Mouse (Mus musculus) intestine, embryonic 16.5 days (tissue): ENCODE measurements around the gene BC048562. TPM values are rescaled to one million over a fixed set of nuclear protein-coding genes. Genes with fewer than 3 reads are reported as not detected.
A peak's percentile ranks its signal among the peaks of the same experiment; 100 is the strongest.

ENCODE experiments used
- ATAC-seq: fragments of 200-750 bp; cut with Nextera tagmentation; 2 replicates; pipeline ENCODE4 v1.8.0; 2017; ENCODE audit warnings: moderate TSS enrichment, moderate library complexity
- H3K27ac ChIP-seq: fragments of 300-500 bp; sonication (generic); 2 replicates; pipeline ENCODE4 v1.5.1; 2014; ENCODE audit warnings: mild to moderate bottlenecking, low read length
- H3K27me3 ChIP-seq: fragments of 300-500 bp; sonication (generic); replicated peaks from 2 replicates; pipeline ENCODE4 v1.6.1; 2014; ENCODE audit warnings: low read length, control low read depth, mixed read lengths; ENCODE audit not compliant: control insufficient read depth, insufficient read depth
- H3K36me3 ChIP-seq: fragments of 300-500 bp; sonication (generic); 2 replicates; pipeline ENCODE4 v1.6.1; 2014; ENCODE audit warnings: low read length, control low read depth; ENCODE audit not compliant: control insufficient read depth, insufficient read depth
- H3K4me1 ChIP-seq: fragments of 300-500 bp; sonication (generic); 2 replicates; pipeline ENCODE4 v1.6.1; 2014; ENCODE audit warnings: low read length, control low read depth, mixed read lengths; ENCODE audit not compliant: control insufficient read depth, insufficient read depth
- H3K4me2 ChIP-seq: fragments of 300-500 bp; sonication (generic); 2 replicates; pipeline ENCODE4 v1.6.1; 2014; ENCODE audit warnings: low read depth, low read length, control low read depth
- H3K4me3 ChIP-seq: fragments of 300-500 bp; sonication (generic); 2 replicates; pipeline ENCODE4 v1.5.1; 2014; ENCODE audit warnings: mild to moderate bottlenecking, low read length
- H3K9ac ChIP-seq: fragments of 300-500 bp; sonication (generic); 2 replicates; pipeline ENCODE4 v1.6.1; 2014; ENCODE audit warnings: low read depth, low read length
- H3K9me3 ChIP-seq: fragments of 300-500 bp; sonication (generic); 2 replicates; pipeline ENCODE4 v1.6.1; 2016; ENCODE audit warnings: low read length, control low read depth; ENCODE audit not compliant: control insufficient read depth
- WGBS: fragments of 180-500 bp; shearing (Covaris S2); extraction: QIAGEN DNeasy Blood & Tissue Kit; methylation state at CpG from one replicate; pipeline ENCODE4 v1.1.7; 2014; 5-methylcytosine and 5-hydroxymethylcytosine counted together
- polyA plus RNA-seq: library from polyadenylated mRNA; unstranded; fragments of >200 nt; fragmentation: Nextera tagmentation; extraction: Ambion mirVana; gene quantifications from 2 replicates; pipeline ENCODE4 v1.2.1, GENCODE M21; 2015

The BC048562 gene
- polyA plus RNA-seq, 1 experiment from 2014 or later: not detected

GRCm38 (mm10) chr9:108490559-108491285 lies 54.4 kb downstream of the BC048562 start, which contains the start of gene Usp19:
Usp19 (plus strand) TSS chr9:108490602.
- no peaks in the 10 kb centered on the region for H3K9me3 ChIP-seq
- ATAC-seq: peak; percentile 96
- peaks cover 45% of the 10 kb centered on the region for H3K36me3 ChIP-seq
- peak within 1 kb of the TSS; percentile 96 for H3K9ac ChIP-seq
- H3K27ac ChIP-seq: peak within 1 kb of the TSS; percentile 97
- H3K4me2 ChIP-seq: peak within 1 kb of the TSS; percentile 95
- no peaks in the 10 kb centered on the region for H3K27me3 ChIP-seq
- H3K4me1 ChIP-seq: peaks cover 21% of the 10 kb centered on the region
- WGBS: under 1% methylated on average over 68 of the region's 69 CpGs
- peak within 1 kb of the TSS; percentile 98 for H3K4me3 ChIP-seq

GRCm38 (mm10) chr9:108491286-108491580 lies 55.0 kb downstream of the BC048562 start:
- peaks cover 21% of the 10 kb centered on the region for H3K4me1 ChIP-seq
- H3K27me3 ChIP-seq: no peaks in the 10 kb centered on the region
- H3K36me3 ChIP-seq: peaks cover 46% of the 10 kb centered on the region
- no peaks in the 10 kb centered on the region for H3K9me3 ChIP-seq
- peak overlapping the region; percentile 96 for H3K9ac ChIP-seq
- peak overlapping the region; percentile 98 for H3K4me3 ChIP-seq
- ATAC-seq: no peak
- H3K4me2 ChIP-seq: peak overlapping the region; percentile 95
- peak overlapping the region; percentile 97 for H3K27ac ChIP-seq
- 5% methylated on average over 12 of the region's 12 CpGs for WGBS

GRCm38 (mm10) chr9:108492043-108492750 lies 55.9 kb downstream of the BC048562 start:
- Histone ChIP-seq H3K36me3 (peaks cover 46% of the 10 kb centered on the region), H3K9ac (peak overlapping the region; percentile 96)

GRCm38 (mm10) chr9:108493246-108493645 lies 57.0 kb downstream of the BC048562 start:
- peaks cover 52% of the 10 kb centered on the region for H3K36me3 ChIP-seq
- ATAC-seq: no peak
- no peaks in the 10 kb centered on the region for H3K27me3 ChIP-seq
- H3K27ac ChIP-seq: no peak overlapping the region
- H3K4me1 ChIP-seq: peaks cover 21% of the 10 kb centered on the region
- no peak overlapping the region for H3K9ac ChIP-seq
- no peak overlapping the region for H3K4me3 ChIP-seq
- WGBS: 96% methylated on average over 8 of the region's 8 CpGs
- no peak overlapping the region for H3K4me2 ChIP-seq
- no peaks in the 10 kb centered on the region for H3K9me3 ChIP-seq

More at GRCm38 (mm10) chr9:108492043-108492750, 55.9 kb downstream of the BC048562 start:
- 74% methylated on average over 16 of the region's 16 CpGs for WGBS
- no peaks in the 10 kb centered on the region for H3K9me3 ChIP-seq
- H3K4me3 ChIP-seq: peak overlapping the region; percentile 98
- no peaks in the 10 kb centered on the region for H3K27me3 ChIP-seq
- H3K4me2 ChIP-seq: peak overlapping the region; percentile 95
- no peak for ATAC-seq
- H3K27ac ChIP-seq: no peak overlapping the region
- peaks cover 21% of the 10 kb centered on the region for H3K4me1 ChIP-seq

GRCm38 (mm10) chr9:108494146-108494825 lies 58.0 kb downstream of the BC048562 start:
- Histone ChIP-seq H3K36me3 (peaks cover 60% of the 10 kb centered on the region), H3K4me2 (no peak overlapping the region), H3K4me3 (no peak overlapping the region), H3K4me1 (peaks cover 21% of the 10 kb centered on the region), H3K9ac (no peak overlapping the region), H3K9me3 (no peaks in the 10 kb centered on the region), H3K27me3 (no peaks in the 10 kb centered on the region), H3K27ac (no peak overlapping the region)
- WGBS: 92% methylated on average over 19 of the region's 19 CpGs
- ATAC-seq: no peak

- no peak for ATAC-seq
- H3K27me3 ChIP-seq: no peaks in the 10 kb centered on the region
- no peaks in the 10 kb centered on the region for H3K9me3 ChIP-seq
- H3K27ac ChIP-seq: no peak overlapping the region
- peaks cover 63% of the 10 kb centered on the region for H3K36me3 ChIP-seq
- 84% methylated on average over 10 of the region's 10 CpGs for WGBS
- H3K4me1 ChIP-seq: peaks cover 19% of the 10 kb centered on the region
- H3K4me2 ChIP-seq: no peak overlapping the region
- no peak overlapping the region for H3K4me3 ChIP-seq
- no peak overlapping the region; the same call in 1 of the 2 replicates for H3K9ac ChIP-seq
Measured at GRCm38 (mm10) chr9:108494905-108495304, 58.6 kb downstream of the BC048562 start.

Other genes with a start within 250 kb of the BC048562 start
- 5.4 TPM in 2 replicates for gene Bsn, start 246.1 kb upstream of the BC048562 start, polyA plus RNA-seq
- 67.9 and 76.8 TPM in 2 replicates for gene Dag1, start 172.5 kb upstream of the BC048562 start, polyA plus RNA-seq
- gene Nicn1, start 146.1 kb upstream of the BC048562 start, polyA plus RNA-seq: 24.6 and 29.1 TPM in 2 replicates
- gene Amt, start 139.6 kb upstream of the BC048562 start, polyA plus RNA-seq: 15.5 TPM in 2 replicates
- 425 and 427 TPM in 2 replicates for gene Rhoa, start 130.4 kb upstream of the BC048562 start, polyA plus RNA-seq
- 40.9 and 45.1 TPM in 2 replicates for gene Tcta, start 130.3 kb upstream of the BC048562 start, polyA plus RNA-seq
- gene Gpx1, start 97.6 kb upstream of the BC048562 start, polyA plus RNA-seq: 1,298 and 1,315 TPM in 2 replicates
- 84.4 and 92.1 TPM in 2 replicates for gene Usp4, start 88.6 kb upstream of the BC048562 start, polyA plus RNA-seq
- gene 1700102P08Rik, start 43.7 kb upstream of the BC048562 start, polyA plus RNA-seq: 0.49 and 0.55 TPM in 2 replicates
- 1.1 TPM in 2 replicates for gene Ccdc36, start 8.0 kb upstream of the BC048562 start, polyA plus RNA-seq
- 49.2 and 53.5 TPM in 2 replicates for gene Ccdc71, start 24.0 kb downstream of the BC048562 start, polyA plus RNA-seq
- 44.7 and 49.6 TPM in 2 replicates for gene Klhdc8b, start 25.1 kb downstream of the BC048562 start, polyA plus RNA-seq
- gene Lamb2, start 43.3 kb downstream of the BC048562 start, polyA plus RNA-seq: 26.6 and 33.6 TPM in 2 replicates
- 35.7 and 42.8 TPM in 2 replicates for gene Usp19, start 54.1 kb downstream of the BC048562 start, polyA plus RNA-seq
- 111 and 118 TPM in 2 replicates for gene Qars, start 71.2 kb downstream of the BC048562 start, polyA plus RNA-seq
- gene Qrich1, start 80.3 kb downstream of the BC048562 start, polyA plus RNA-seq: 90.2 and 93.4 TPM in 2 replicates
- gene Impdh2, start 123.8 kb downstream of the BC048562 start, polyA plus RNA-seq: 149 and 173 TPM in 2 replicates
- gene Ndufaf3, start 131.0 kb downstream of the BC048562 start, polyA plus RNA-seq: 41.1 and 42.1 TPM in 2 replicates
- 100 and 115 TPM in 2 replicates for gene Dalrd3, start 133.4 kb downstream of the BC048562 start, polyA plus RNA-seq
- gene Wdr6, start 142.3 kb downstream of the BC048562 start, polyA plus RNA-seq: 60.7 and 64.4 TPM in 2 replicates
- 4.5 and 5.0 TPM in 2 replicates for gene P4htm, start 161.2 kb downstream of the BC048562 start, polyA plus RNA-seq
- gene Arih2, start 212.9 kb downstream of the BC048562 start, polyA plus RNA-seq: 41.2 and 42.9 TPM in 2 replicates
- gene Slc25a20, start 225.6 kb downstream of the BC048562 start, polyA plus RNA-seq: 111 and 117 TPM in 2 replicates